Mouse (Mus musculus) ES-E14 (cell line): Measurements from ENCODE around the gene Runx3. TPM values are rescaled to one million over a fixed set of nuclear protein-coding genes. Genes with fewer than 3 reads are reported as not detected.

Experiments
- DNase-seq: peaks from one replicate; pipeline ENCODE4 v3.0.0-alpha.2; 2013; ENCODE audit warnings: low read depth, low spot score
- H3K27ac ChIP-seq: 2 replicates; pipeline ENCODE4 v1.5.1; 2012; ENCODE audit warnings: low read depth, mild to moderate bottlenecking, low read length, moderate library complexity, mixed read lengths; ENCODE audit not compliant: poor library complexity, insufficient read depth, severe bottlenecking
- H3K36me3 ChIP-seq: 2 replicates; pipeline ENCODE4 v1.6.1; 2012; ENCODE audit warnings: mild to moderate bottlenecking, low read length, moderate library complexity, mixed read lengths; ENCODE audit not compliant: control insufficient read depth, poor library complexity, insufficient read depth, severe bottlenecking
- H3K4me1 ChIP-seq, 2 experiments: fragments of 150-350 bp in 1 of 2; sonication (generic) in 1 of 2; 2 replicates each; pipeline ENCODE4 v1.6.1; 2012; ENCODE audit warnings: low read length in 2 of 2, mild to moderate bottlenecking in 1 of 2, mixed read lengths in 1 of 2; ENCODE audit not compliant: control insufficient read depth in 2 of 2, insufficient read depth in 2 of 2, poor library complexity in 1 of 2
- H3K4me3 ChIP-seq, 2 experiments: fragments of 150-350 bp in 1 of 2; sonication (generic) in 1 of 2; 2 replicates each; pipeline ENCODE4 v1.5.1; 2012; ENCODE audit warnings: low read length in 2 of 2, low read depth in 1 of 2, mild to moderate bottlenecking in 1 of 2, mixed read lengths in 1 of 2; ENCODE audit not compliant: insufficient read depth in 1 of 2, poor library complexity in 1 of 2, severe bottlenecking in 1 of 2
- H3K9ac ChIP-seq: 2 replicates; pipeline ENCODE4 v1.6.1; 2012; ENCODE audit warnings: low read depth, mild to moderate bottlenecking, low read length, mixed read lengths; ENCODE audit not compliant: poor library complexity, insufficient read depth, severe bottlenecking
- H3K9me3 ChIP-seq: fragments of 150-350 bp; sonication (generic); 2 replicates; pipeline ENCODE4 v1.6.1; 2012; ENCODE audit warnings: low read depth, mild to moderate bottlenecking, low read length; ENCODE audit not compliant: control insufficient read depth, insufficient read depth
- CHD2 ChIP-seq: IDR thresholded peaks from 2 replicates; pipeline ENCODE4 v1.6.1; 2014; ENCODE audit warnings: mild to moderate bottlenecking, low read depth, low read length, inconsistent platforms
- HCFC1 ChIP-seq: IDR thresholded peaks from 2 replicates; pipeline ENCODE4 v1.6.1; 2012; ENCODE audit warnings: low read length, inconsistent platforms, borderline replicate concordance; ENCODE audit not compliant: insufficient read depth
- MAFK ChIP-seq: IDR thresholded peaks from 2 replicates; pipeline ENCODE4 v1.6.1; 2014; ENCODE audit warnings: mild to moderate bottlenecking, low read depth, low read length, inconsistent platforms; ENCODE audit not compliant: insufficient read depth
- ZC3H11A ChIP-seq: IDR thresholded peaks from 2 replicates; pipeline ENCODE4 v1.6.1; 2012; ENCODE audit warnings: low read depth, mild to moderate bottlenecking, inconsistent platforms, low read length, borderline replicate concordance
- ZNF384 ChIP-seq: IDR thresholded peaks from 2 replicates; pipeline ENCODE4 v1.6.1; 2012; ENCODE audit warnings: low read depth, low read length, inconsistent platforms
- in situ Hi-C, 2 experiments: fragments of 600-800 bp; cut with MboI; formaldehyde crosslinking; loops; one replicate each; pipeline ENCODE4 v1.15.1; 2025; ENCODE audit warnings: low sequenced_read_pairs in 2 of 2, inconsistent platforms in 1 of 2; ENCODE audit not compliant: unreplicated experiment in 2 of 2
- total RNA-seq: library from RNA; depleted of rRNA; stranded (reverse); fragments of 300-350 nt; gene quantifications from 2 replicates; pipeline ENCODE4 v1.2.3, GENCODE M21; 2012

The Runx3 gene
- total RNA-seq, 1 experiment = 0.49 TPM

- TF ChIP-seq MAFK (no peak), ZC3H11A (no peak), ZNF384 (no peak), CHD2 (no peak), HCFC1 (no peak)
- in situ Hi-C loops = no loop called here
Observed at GRCm38 (mm10) chr4:135191185-135191584, 70.7 kb downstream of the Runx3 start.

GRCm38 (mm10) chr4:135191604-135192003 is 71.2 kb downstream of the Runx3 start:
- no peak overlapping the region for H3K4me3 ChIP-seq
- H3K4me1 ChIP-seq = no peaks in the 10 kb centered on the region
- DNase-seq = no peak
- H3K27ac ChIP-seq = no peak overlapping the region
- no peak for TF ChIP-seq CHD2
- TF ChIP-seq ZC3H11A = no peak
- no peak for TF ChIP-seq HCFC1
- TF ChIP-seq ZNF384 = no peak
- no peak for TF ChIP-seq MAFK
- H3K36me3 ChIP-seq = no peaks in the 10 kb centered on the region
- H3K9me3 ChIP-seq = no peaks in the 10 kb centered on the region
- in situ Hi-C loops = no loop called here
- no peak overlapping the region for H3K9ac ChIP-seq

More at GRCm38 (mm10) chr4:135191185-135191584, 70.7 kb downstream of the Runx3 start:
- Histone ChIP-seq H3K36me3 (no peaks in the 10 kb centered on the region), H3K27ac (no peak overlapping the region), H3K4me1 (no peaks in the 10 kb centered on the region), H3K9ac (no peak overlapping the region), H3K9me3 (no peaks in the 10 kb centered on the region), H3K4me3 (no peak overlapping the region)
- no peak for DNase-seq

- TF ChIP-seq HCFC1 (no peak), ZC3H11A (no peak), MAFK (no peak), CHD2 (no peak), ZNF384 (no peak)
- H3K27ac ChIP-seq = no peak overlapping the region
- no peak for DNase-seq
- no peak overlapping the region for H3K4me3 ChIP-seq
- no peak overlapping the region for H3K9ac ChIP-seq
- no peaks in the 10 kb centered on the region for H3K4me1 ChIP-seq
- no peaks in the 10 kb centered on the region for H3K36me3 ChIP-seq
- in situ Hi-C loops = no loop called here
- H3K9me3 ChIP-seq = no peaks in the 10 kb centered on the region
Observed at GRCm38 (mm10) chr4:135192841-135193240, 72.4 kb downstream of the Runx3 start.

- in situ Hi-C loops = no loop called here
- peaks cover 0 to 2% of the 10 kb centered on the region in 2 experiments; a peak in 1 of 4 replicates for H3K4me1 ChIP-seq
- H3K9me3 ChIP-seq = no peaks in the 10 kb centered on the region
- H3K9ac ChIP-seq = no peak overlapping the region
- no peak for DNase-seq
- H3K4me3 ChIP-seq = no peak overlapping the region
- no peak for TF ChIP-seq HCFC1
- no peak for TF ChIP-seq CHD2
- TF ChIP-seq ZC3H11A = no peak
- TF ChIP-seq ZNF384 = no peak
- TF ChIP-seq MAFK = no peak
- no peak overlapping the region for H3K27ac ChIP-seq
- H3K36me3 ChIP-seq = no peaks in the 10 kb centered on the region
Observed at GRCm38 (mm10) chr4:135197857-135198256, 77.4 kb downstream of the Runx3 start.

- no peak for TF ChIP-seq CHD2
- no peak for TF ChIP-seq ZC3H11A
- no peak for TF ChIP-seq HCFC1
- no peak for TF ChIP-seq ZNF384
- no peak for TF ChIP-seq MAFK
- Histone ChIP-seq H3K4me1 (peaks cover 0 to 6% of the 10 kb centered on the region in 2 experiments; a peak in 2 of 4 replicates), H3K9ac (no peak overlapping the region), H3K27ac (no peak overlapping the region), H3K9me3 (no peaks in the 10 kb centered on the region), H3K4me3 (no peak overlapping the region), H3K36me3 (no peaks in the 10 kb centered on the region)
- DNase-seq = no peak
- in situ Hi-C loops = no loop called here
Observed at GRCm38 (mm10) chr4:135201771-135202170, 81.3 kb downstream of the Runx3 start.
